Mouse (Mus musculus): ENCODE data around the gene Gm12569. TPM values are rescaled to one million over a fixed set of nuclear protein-coding genes. Genes with fewer than 3 reads are reported as not detected.

The Gm12569 gene
- total RNA-seq (2021) = not detected
- long read RNA-seq, experiment 1 = 0 reads
- long read RNA-seq, experiment 2 = 0 reads

GRCm38 (mm10) chr11:51220308-51220707, at the start of gene Gm12569:
Gm12569 (plus strand) TSS chr11:51220473.
- intact Hi-C loops (cut with DNase I) = no loop called here
- DNase-seq (ENCODE audit: low spot score in 2 of 2) = no peak

GRCm38 (mm10) chr11:51202726-51203125, 17.5 kb upstream of the Gm12569 start:
- intact Hi-C loops (cut with DNase I) = no loop called here

GRCm38 (mm10) chr11:51207758-51208157, 12.5 kb upstream of the Gm12569 start:
- no peak for DNase-seq (ENCODE audit: low spot score in 2 of 2)
- intact Hi-C loops (cut with DNase I) = no loop called here

More at GRCm38 (mm10) chr11:51202726-51203125, 17.5 kb upstream of the Gm12569 start:
- DNase-seq (ENCODE audit: low spot score in 2 of 2) = no peak

GRCm38 (mm10) chr11:51211426-51211825, 8.8 kb upstream of the Gm12569 start:
- DNase-seq (ENCODE audit: low spot score in 2 of 2) = no peak
- intact Hi-C loops (cut with DNase I) = no loop called here

GRCm38 (mm10) chr11:51214021-51214420, 6.3 kb upstream of the Gm12569 start:
- intact Hi-C loops (cut with DNase I) = no loop called here

GRCm38 (mm10) chr11:51219396-51219980, 785 bp upstream of the Gm12569 start:
- DNase-seq (ENCODE audit: low spot score in 2 of 2) = no peak
- intact Hi-C loops (cut with DNase I) = no loop called here

More at GRCm38 (mm10) chr11:51214021-51214420, 6.3 kb upstream of the Gm12569 start:
- no peak for DNase-seq (ENCODE audit: low spot score in 2 of 2)

GRCm38 (mm10) chr11:51227104-51227503, 6.8 kb downstream of the Gm12569 start:
- peak; percentile 63 to 91 for DNase-seq (ENCODE audit: low spot score in 2 of 2)
- intact Hi-C loops (cut with DNase I) = loop anchor here (5.0 kb wide), 1 partner anchor 125 kb away; no protein-coding TSS in a partner anchor

- intact Hi-C loops (cut with DNase I) = no loop called here
- DNase-seq (ENCODE audit: low spot score in 2 of 2) = no peak
These were observed 14.4 kb downstream of the Gm12569 start for GRCm38 (mm10) chr11:51234626-51235025.

- DNase-seq (ENCODE audit: low spot score in 2 of 2) = no peak
- intact Hi-C loops (cut with DNase I) = no loop called here
These were observed 22.6 kb downstream of the Gm12569 start for GRCm38 (mm10) chr11:51242897-51243296.

- intact Hi-C loops (cut with DNase I) = no loop called here
- DNase-seq (ENCODE audit: low spot score in 2 of 2) = no peak
These were observed 36.7 kb downstream of the Gm12569 start for GRCm38 (mm10) chr11:51257006-51257405.

- DNase-seq (ENCODE audit: low spot score in 2 of 2) = no peak
- intact Hi-C loops (cut with DNase I) = loop anchor here (2.0 kb wide), 1 partner anchor 203 kb away; the partner anchor contains the start of gene Zfp354a
These were observed 41.5 kb downstream of the Gm12569 start, which contains the start of gene Clk4 for GRCm38 (mm10) chr11:51261680-51262219. Clk4 (plus strand) TSS chr11:51261730.

GRCm38 (mm10) chr11:51262342-51263285, 42.3 kb downstream of the Gm12569 start, which contains the start of gene BC049762:
BC049762 (minus strand) TSS chr11:51263046.
- peak; percentile 98 to 99 for DNase-seq (ENCODE audit: low spot score in 2 of 2)
- intact Hi-C loops (cut with DNase I) = loop anchor here (2.0 kb wide), 1 partner anchor 204 kb away; the partner anchor contains the start of gene Zfp354a

- intact Hi-C loops (cut with DNase I) = loop anchor here (2.0 kb wide), 1 partner anchor 205 kb away; the partner anchor contains the start of gene Zfp354a
- DNase-seq (ENCODE audit: low spot score in 2 of 2) = peak; percentile 54 to 62
These were observed 43.1 kb downstream of the Gm12569 start for GRCm38 (mm10) chr11:51263286-51263831.

GRCm38 (mm10) chr11:51264352-51264751, 44.1 kb downstream of the Gm12569 start:
- no peak for DNase-seq (ENCODE audit: low spot score in 2 of 2)
- intact Hi-C loops (cut with DNase I) = no loop called here

- peak in 1 of 2 experiments; percentile 25 for DNase-seq (ENCODE audit: low spot score in 2 of 2)
- intact Hi-C loops (cut with DNase I) = loop anchor here (5.0 kb wide), 1 partner anchor 328 kb away; no protein-coding TSS in a partner anchor
These were observed 45.1 kb downstream of the Gm12569 start for GRCm38 (mm10) chr11:51265326-51265725.

- intact Hi-C loops (cut with DNase I) = no loop called here
- no peak for DNase-seq (ENCODE audit: low spot score in 2 of 2)
These were observed 54.1 kb downstream of the Gm12569 start for GRCm38 (mm10) chr11:51274418-51274817.

Measured in left cerebral cortex, postnatal 14 days (tissue).